Mouse (Mus musculus) intestine, embryonic 14.5 days (tissue): ENCODE results near the gene Tspyl3. TPM values are rescaled to one million over a fixed set of nuclear protein-coding genes. Genes with fewer than 3 reads are reported as not detected.

Experiments used
- ATAC-seq: fragments of 200-750 bp; cut with Nextera tagmentation; replicated peaks from 2 replicates; pipeline ENCODE4 v1.8.0; 2017; ENCODE audit warnings: low read depth, moderate number of reproducible peaks, moderate TSS enrichment, moderate library complexity; ENCODE audit not compliant: low FRiP score, low TSS enrichment
- DNase-seq: peaks from one replicate; pipeline ENCODE4 v3.0.0-alpha.2; 2018; ENCODE audit warnings: low spot score
- H3K27ac ChIP-seq: fragments of 300-500 bp; sonication (generic); 2 replicates; pipeline ENCODE4 v1.5.1; 2014; ENCODE audit warnings: low read depth, mild to moderate bottlenecking, control low read depth
- H3K27me3 ChIP-seq: fragments of 300-500 bp; sonication (generic); replicated peaks from 2 replicates; pipeline ENCODE4 v1.6.1; 2014; ENCODE audit warnings: low read length, control low read depth; ENCODE audit not compliant: control insufficient read depth, insufficient read depth
- H3K36me3 ChIP-seq: fragments of 300-500 bp; sonication (generic); 2 replicates; pipeline ENCODE4 v1.6.1; 2014; ENCODE audit warnings: low read length, control low read depth; ENCODE audit not compliant: control insufficient read depth, insufficient read depth
- H3K4me1 ChIP-seq: fragments of 300-500 bp; sonication (generic); replicated peaks from 2 replicates; pipeline ENCODE4 v1.6.1; 2014; ENCODE audit warnings: low read length, control low read depth, mixed read lengths; ENCODE audit not compliant: control insufficient read depth, insufficient read depth
- H3K4me2 ChIP-seq: fragments of 300-500 bp; sonication (generic); 2 replicates; pipeline ENCODE4 v1.6.1; 2014; ENCODE audit warnings: low read length
- H3K4me3 ChIP-seq: fragments of 300-500 bp; sonication (generic); 2 replicates; pipeline ENCODE4 v1.5.1; 2014; ENCODE audit warnings: low read depth, low read length, control low read depth, mixed read lengths
- H3K9ac ChIP-seq: fragments of 300-500 bp; sonication (generic); 2 replicates; pipeline ENCODE4 v1.6.1; 2014; ENCODE audit warnings: mild to moderate bottlenecking, low read length
- H3K9me3 ChIP-seq: fragments of 300-500 bp; sonication (generic); 2 replicates; pipeline ENCODE4 v1.6.1; 2016; ENCODE audit warnings: low read length, control low read depth; ENCODE audit not compliant: control insufficient read depth
- WGBS: fragments of 180-500 bp; shearing (Covaris S2); extraction: QIAGEN DNeasy Blood & Tissue Kit; methylation state at CpG from one replicate; pipeline ENCODE4 v1.1.7; 2014; 5-methylcytosine and 5-hydroxymethylcytosine counted together
- polyA plus RNA-seq: library from polyadenylated mRNA; unstranded; fragments of >200 nt; fragmentation: Nextera tagmentation; extraction: Ambion mirVana; gene quantifications from 2 replicates; pipeline ENCODE4 v1.2.1, GENCODE M21; 2014

Tspyl3 gene
- polyA plus RNA-seq, 1 experiment from 2014 or later = 11.3 TPM

DNA sequence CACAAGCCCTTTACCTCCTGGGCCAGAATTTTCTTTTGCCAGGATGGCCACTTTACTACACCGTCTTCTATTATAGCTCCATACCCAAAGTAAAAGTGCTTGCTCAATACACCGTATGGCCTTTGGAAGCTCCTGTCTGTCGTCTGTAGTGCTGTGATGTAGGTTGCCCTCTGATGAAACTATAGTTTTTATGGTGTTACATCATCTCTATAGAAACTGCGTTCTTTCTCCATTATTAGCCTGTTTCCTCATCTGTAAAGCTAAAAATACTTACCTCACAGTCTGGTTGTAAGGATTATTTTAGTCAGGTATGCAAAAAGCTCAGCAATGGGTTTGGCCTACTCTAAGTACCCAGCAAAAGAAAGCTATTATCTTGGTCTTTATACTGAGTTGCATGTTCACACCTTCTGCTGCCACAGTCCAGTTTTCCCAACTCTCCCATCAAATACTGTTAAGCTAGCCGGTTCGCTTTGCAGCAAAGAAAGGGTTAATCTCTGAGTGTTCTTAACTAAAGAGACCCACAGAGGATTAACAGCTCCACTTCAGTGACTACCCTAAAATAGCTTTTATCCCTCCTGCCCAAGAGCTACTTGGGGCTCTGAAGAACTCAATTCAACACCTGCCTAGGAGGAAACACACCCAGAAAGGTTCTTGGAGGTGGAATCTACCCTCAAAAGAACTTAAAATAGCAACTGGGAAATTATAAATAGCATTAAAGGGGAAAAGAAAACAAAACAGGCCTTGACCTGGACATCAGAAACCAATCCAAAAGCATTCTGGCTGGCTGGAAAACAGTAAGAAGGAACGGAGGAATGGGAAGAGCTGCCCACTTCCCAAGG is 14.0 kb upstream of the Tspyl3 start:
- DNase-seq (no peak), ATAC-seq (no peak)
- H3K27ac ChIP-seq = peak overlapping the region; percentile 94
- 62% methylated on average over 7 of the region's 7 CpGs for WGBS
- H3K4me3 ChIP-seq = peak overlapping the region; percentile 91
- H3K27me3 ChIP-seq = no peaks in the 10 kb centered on the region
- H3K9me3 ChIP-seq = no peaks in the 10 kb centered on the region
- H3K4me1 ChIP-seq = peaks cover 35% of the 10 kb centered on the region
- peak overlapping the region; percentile 80 for H3K4me2 ChIP-seq
- H3K9ac ChIP-seq = peak overlapping the region; percentile 96
- H3K36me3 ChIP-seq = peaks cover 37% of the 10 kb centered on the region

DNA sequence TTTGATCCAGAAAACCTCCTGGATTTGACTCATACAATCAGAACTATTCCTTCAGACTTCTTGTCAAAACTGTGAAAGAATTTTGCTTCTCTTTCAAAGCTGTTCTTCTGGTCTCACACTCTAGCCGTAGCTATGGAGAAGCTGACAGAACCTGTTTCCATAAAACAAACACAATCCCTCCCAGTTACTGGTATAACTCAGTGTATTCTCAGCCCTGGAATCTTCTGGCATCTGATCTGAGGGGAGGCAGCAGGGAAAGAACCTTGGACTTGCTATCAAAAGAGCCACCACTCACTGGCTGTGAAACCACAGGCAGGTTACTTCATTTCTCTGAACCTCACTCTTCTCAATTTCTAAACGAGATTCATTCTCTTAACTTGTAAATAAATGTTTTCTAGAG is 13.2 kb upstream of the Tspyl3 start:
- H3K9me3 ChIP-seq = no peaks in the 10 kb centered on the region
- ATAC-seq (no peak), DNase-seq (no peak)
- 0 out of 2 replicates have a peak overlapping the region, but pooled peaks have one; percentile 91 for H3K4me3 ChIP-seq
- peak overlapping the region; percentile 94 for H3K27ac ChIP-seq
- peak overlapping the region; percentile 80 for H3K4me2 ChIP-seq
- WGBS = 49% methylated on average over 2 of the region's 2 CpGs
- H3K4me1 ChIP-seq = peaks cover 35% of the 10 kb centered on the region
- H3K27me3 ChIP-seq = no peaks in the 10 kb centered on the region
- peaks cover 45% of the 10 kb centered on the region for H3K36me3 ChIP-seq
- peak overlapping the region; percentile 96; the same call in 1 of the 2 replicates for H3K9ac ChIP-seq

DNA sequence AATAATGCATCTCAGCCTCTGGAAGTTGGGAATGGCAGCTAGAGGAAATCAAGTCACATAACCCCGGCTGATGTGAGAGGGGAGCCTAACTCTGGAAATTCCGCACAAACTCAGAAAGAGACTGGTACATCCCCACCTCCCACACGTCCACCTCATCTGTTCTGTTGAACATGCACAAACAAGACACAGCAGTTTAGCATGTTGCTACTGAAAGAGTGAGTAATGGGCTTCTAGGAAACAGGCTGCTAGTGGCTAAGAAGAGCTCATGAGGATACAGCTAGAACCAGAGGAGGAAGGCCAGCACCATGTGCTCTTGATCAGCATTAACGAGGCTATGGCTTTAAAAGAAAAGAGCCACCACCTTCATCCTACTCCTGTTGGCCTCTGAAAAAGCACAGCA is 12.7 kb upstream of the Tspyl3 start:
- H3K36me3 ChIP-seq = peaks cover 51% of the 10 kb centered on the region
- H3K4me3 ChIP-seq = 0 out of 2 replicates have a peak overlapping the region, but pooled peaks have one; percentile 8
- H3K4me2 ChIP-seq = peak overlapping the region; percentile 80; the same call in 1 of the 2 replicates
- peaks cover 35% of the 10 kb centered on the region for H3K4me1 ChIP-seq
- DNase-seq (no peak), ATAC-seq (no peak)
- no peaks in the 10 kb centered on the region for H3K9me3 ChIP-seq
- H3K9ac ChIP-seq = peak overlapping the region; percentile 27; the same call in 1 of the 2 replicates
- peak overlapping the region; percentile 47; the same call in 1 of the 2 replicates for H3K27ac ChIP-seq
- 64% methylated on average over 4 of the region's 4 CpGs for WGBS
- H3K27me3 ChIP-seq = no peaks in the 10 kb centered on the region

DNA sequence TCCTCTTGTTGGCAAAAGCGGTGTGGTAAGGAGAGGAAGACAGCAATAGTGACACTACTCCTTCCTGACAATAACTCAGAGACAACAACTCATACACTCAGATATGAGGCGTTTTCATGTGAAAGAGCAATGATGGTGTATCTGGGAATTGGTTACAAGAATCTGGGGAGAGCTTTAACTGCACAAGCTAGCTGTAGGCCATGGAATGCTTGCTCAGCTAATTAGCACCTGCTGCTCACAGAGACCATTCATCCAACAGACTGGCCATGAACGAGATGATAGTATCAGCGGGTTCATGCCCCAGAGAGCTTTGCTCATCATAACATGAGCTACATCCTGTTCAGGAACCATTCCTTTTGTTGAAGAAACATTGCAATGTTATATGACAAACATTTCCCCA is 12.0 kb upstream of the Tspyl3 start:
- WGBS = 66% methylated on average over 4 of the region's 4 CpGs

DNA sequence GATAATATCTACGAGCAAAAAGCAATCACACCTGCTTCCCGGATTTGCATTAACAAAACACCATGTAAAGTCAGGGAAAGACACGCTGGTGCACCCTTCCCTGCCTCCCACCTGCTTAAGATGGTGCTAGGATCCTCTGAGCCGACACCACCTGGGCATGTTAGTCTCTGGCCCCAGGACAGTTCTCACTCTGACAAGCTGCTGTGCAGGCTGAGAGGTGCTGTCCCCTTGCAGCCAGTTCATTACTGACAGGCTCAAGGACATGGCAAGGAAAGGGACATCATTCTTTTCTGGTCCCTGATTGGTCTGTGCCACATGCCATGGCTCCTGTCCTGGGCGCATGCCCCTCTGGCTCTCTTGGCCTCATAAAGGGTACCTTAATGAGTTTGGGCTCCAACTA is 3.3 kb upstream of the Tspyl3 start:
- H3K9me3 ChIP-seq = no peaks in the 10 kb centered on the region
- peaks cover 63% of the 10 kb centered on the region for H3K36me3 ChIP-seq
- H3K9ac ChIP-seq = no peak overlapping the region
- no peaks in the 10 kb centered on the region for H3K27me3 ChIP-seq
- no peak overlapping the region for H3K4me3 ChIP-seq
- H3K4me2 ChIP-seq = no peak overlapping the region
- peaks cover 6% of the 10 kb centered on the region for H3K4me1 ChIP-seq
- ATAC-seq = no peak
- no peak for DNase-seq
- 82% methylated on average over 5 of the region's 5 CpGs for WGBS
- no peak overlapping the region for H3K27ac ChIP-seq

More for the DNA sequence above, 12.0 kb upstream of the Tspyl3 start:
- Histone ChIP-seq H3K27ac (no peak overlapping the region), H3K9ac (no peak overlapping the region), H3K9me3 (no peaks in the 10 kb centered on the region), H3K36me3 (peaks cover 58% of the 10 kb centered on the region), H3K4me3 (no peak overlapping the region), H3K4me1 (peaks cover 29% of the 10 kb centered on the region), H3K4me2 (no peak overlapping the region), H3K27me3 (no peaks in the 10 kb centered on the region)
- ATAC-seq = no peak
- DNase-seq = no peak

DNA sequence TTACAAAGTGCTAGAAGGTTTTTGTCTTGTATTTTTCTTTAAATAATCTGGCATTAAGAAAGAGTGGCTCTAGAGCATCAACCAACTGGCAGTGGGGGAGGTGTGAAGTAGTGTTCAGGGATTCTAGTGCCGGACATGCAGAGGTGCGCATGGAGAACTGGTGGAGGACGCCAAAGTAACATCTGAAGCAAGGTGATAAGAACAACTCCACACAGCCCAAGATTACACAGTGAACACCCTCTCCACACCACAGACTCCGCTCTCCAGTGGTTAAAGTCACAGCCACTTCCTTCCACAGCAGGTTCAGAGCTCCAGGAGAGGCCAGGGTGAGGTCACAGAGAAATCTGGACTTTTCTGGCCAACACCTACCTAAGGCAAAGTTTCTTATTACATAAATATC is 2.7 kb upstream of the Tspyl3 start:
- 89% methylated on average over 4 of the region's 4 CpGs for WGBS
- ATAC-seq = no peak
- H3K4me1 ChIP-seq = peaks cover 6% of the 10 kb centered on the region

DNA sequence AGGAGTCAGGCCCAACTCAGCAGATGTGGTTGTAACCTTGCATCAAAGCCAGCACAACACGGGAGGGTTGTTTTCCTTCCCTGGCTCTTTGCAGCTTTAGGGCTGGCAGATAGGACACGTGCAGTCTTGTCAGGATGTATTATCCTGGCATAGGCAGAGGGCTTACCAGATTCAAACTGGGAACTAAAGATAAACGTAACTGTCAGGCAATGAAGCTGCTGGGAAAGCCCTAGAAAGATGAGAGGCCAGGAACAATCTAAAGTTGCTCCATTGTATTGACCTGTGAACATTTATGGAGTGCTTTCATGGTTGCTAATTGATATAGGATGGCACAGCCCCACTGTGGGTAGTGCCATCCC is 333 bp upstream of the Tspyl3 start:
- Histone ChIP-seq H3K27ac (0 out of 2 replicates have a peak overlapping the region, but pooled peaks have one; percentile 22), H3K4me2 (peak overlapping the region; percentile 82), H3K27me3 (no peaks in the 10 kb centered on the region), H3K4me3 (peak overlapping the region; percentile 63), H3K9me3 (no peaks in the 10 kb centered on the region), H3K9ac (peak overlapping the region; percentile 77), H3K4me1 (peaks cover 6% of the 10 kb centered on the region), H3K36me3 (peaks cover 34% of the 10 kb centered on the region)
- 8% methylated on average over 3 of the region's 3 CpGs for WGBS
- no peak for DNase-seq
- ATAC-seq = no peak; the same call in 1 of the 2 replicates

More for the DNA sequence above, 2.7 kb upstream of the Tspyl3 start:
- DNase-seq = no peak
- no peak overlapping the region for H3K4me3 ChIP-seq
- no peak overlapping the region for H3K4me2 ChIP-seq
- H3K9ac ChIP-seq = no peak overlapping the region
- H3K27ac ChIP-seq = no peak overlapping the region
- H3K27me3 ChIP-seq = no peaks in the 10 kb centered on the region
- peaks cover 57% of the 10 kb centered on the region for H3K36me3 ChIP-seq
- H3K9me3 ChIP-seq = no peaks in the 10 kb centered on the region

DNA sequence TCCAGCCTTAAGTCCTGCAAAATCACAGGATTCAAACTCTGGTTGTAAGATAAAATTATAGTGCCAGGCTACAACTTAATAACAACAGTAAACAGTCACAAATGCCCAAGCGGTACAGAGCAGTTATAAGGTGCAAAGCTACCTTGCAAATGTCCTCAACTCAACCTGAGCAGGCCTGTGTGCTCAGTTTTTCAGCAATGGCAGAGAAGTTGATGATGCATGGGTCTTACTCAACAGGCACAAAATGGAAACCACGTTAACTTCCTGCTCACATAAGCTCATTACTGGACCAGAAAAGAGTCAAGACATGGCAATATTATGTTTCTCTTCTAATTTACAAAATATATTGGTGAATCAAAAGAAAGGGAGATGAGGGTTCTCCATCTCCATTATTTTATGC is 2.7 kb downstream of the Tspyl3 start:
- H3K4me1 ChIP-seq = peaks cover 6% of the 10 kb centered on the region
- 93% methylated on average over 2 of the region's 2 CpGs for WGBS
- ATAC-seq = no peak

More for the DNA sequence above, 2.7 kb downstream of the Tspyl3 start:
- Histone ChIP-seq H3K9ac (no peak overlapping the region), H3K36me3 (peaks cover 5% of the 10 kb centered on the region; the same call in 1 of the 2 replicates), H3K4me2 (no peak overlapping the region), H3K27ac (no peak overlapping the region), H3K27me3 (no peaks in the 10 kb centered on the region), H3K9me3 (no peaks in the 10 kb centered on the region), H3K4me3 (no peak overlapping the region)
- no peak for DNase-seq
